Mouse (Mus musculus) intestine, embryonic 14.5 days (tissue): ENCODE data around the gene Slc9a5. TPM values are rescaled to one million over a fixed set of nuclear protein-coding genes. Genes with fewer than 3 reads are reported as not detected.
A peak's percentile ranks its signal among the peaks of the same experiment; 100 is the strongest.

Experiments used
- ATAC-seq: fragments of 200-750 bp; cut with Nextera tagmentation; replicated peaks from 2 replicates; pipeline ENCODE4 v1.8.0; 2017; ENCODE audit warnings: low read depth, moderate number of reproducible peaks, moderate TSS enrichment, moderate library complexity; ENCODE audit not compliant: low FRiP score, low TSS enrichment
- DNase-seq: peaks from one replicate; pipeline ENCODE4 v3.0.0-alpha.2; 2018; ENCODE audit warnings: low spot score
- H3K27ac ChIP-seq: fragments of 300-500 bp; sonication (generic); 2 replicates; pipeline ENCODE4 v1.5.1; 2014; ENCODE audit warnings: low read depth, mild to moderate bottlenecking, control low read depth
- H3K27me3 ChIP-seq: fragments of 300-500 bp; sonication (generic); replicated peaks from 2 replicates; pipeline ENCODE4 v1.6.1; 2014; ENCODE audit warnings: low read length, control low read depth; ENCODE audit not compliant: control insufficient read depth, insufficient read depth
- H3K36me3 ChIP-seq: fragments of 300-500 bp; sonication (generic); 2 replicates; pipeline ENCODE4 v1.6.1; 2014; ENCODE audit warnings: low read length, control low read depth; ENCODE audit not compliant: control insufficient read depth, insufficient read depth
- H3K4me1 ChIP-seq: fragments of 300-500 bp; sonication (generic); replicated peaks from 2 replicates; pipeline ENCODE4 v1.6.1; 2014; ENCODE audit warnings: low read length, control low read depth, mixed read lengths; ENCODE audit not compliant: control insufficient read depth, insufficient read depth
- H3K4me2 ChIP-seq: fragments of 300-500 bp; sonication (generic); 2 replicates; pipeline ENCODE4 v1.6.1; 2014; ENCODE audit warnings: low read length
- H3K4me3 ChIP-seq: fragments of 300-500 bp; sonication (generic); 2 replicates; pipeline ENCODE4 v1.5.1; 2014; ENCODE audit warnings: low read depth, low read length, control low read depth, mixed read lengths
- H3K9ac ChIP-seq: fragments of 300-500 bp; sonication (generic); 2 replicates; pipeline ENCODE4 v1.6.1; 2014; ENCODE audit warnings: mild to moderate bottlenecking, low read length
- H3K9me3 ChIP-seq: fragments of 300-500 bp; sonication (generic); 2 replicates; pipeline ENCODE4 v1.6.1; 2016; ENCODE audit warnings: low read length, control low read depth; ENCODE audit not compliant: control insufficient read depth
- WGBS: fragments of 180-500 bp; shearing (Covaris S2); extraction: QIAGEN DNeasy Blood & Tissue Kit; methylation state at CpG from one replicate; pipeline ENCODE4 v1.1.7; 2014; 5-methylcytosine and 5-hydroxymethylcytosine counted together
- polyA plus RNA-seq: library from polyadenylated mRNA; unstranded; fragments of >200 nt; fragmentation: Nextera tagmentation; extraction: Ambion mirVana; gene quantifications from 2 replicates; pipeline ENCODE4 v1.2.1, GENCODE M21; 2014

The Slc9a5 gene
- polyA plus RNA-seq, result 1.5 and 2.3 TPM in 2 replicates

- under 1% methylated on average over 34 of the region's 34 CpGs for WGBS
- H3K4me2 ChIP-seq, result peak within 1 kb of the TSS; percentile 77
- no peak for ATAC-seq
- peak; percentile 84 for DNase-seq
- 0 out of 2 replicates have a peak, but pooled peaks cover 4% of the 10 kb centered on the region for H3K27me3 ChIP-seq
- H3K9ac ChIP-seq, result peak within 1 kb of the TSS; percentile 61
- peaks cover 32% of the 10 kb centered on the region for H3K4me1 ChIP-seq
- no peaks in the 10 kb centered on the region for H3K36me3 ChIP-seq
- H3K9me3 ChIP-seq, result no peaks in the 10 kb centered on the region
- peak within 1 kb of the TSS; percentile 77 for H3K27ac ChIP-seq
- H3K4me3 ChIP-seq, result peak within 1 kb of the TSS; percentile 84
Observed at GRCm38 (mm10) chr8:105348450-105349095, at the start of gene Slc9a5. Gene Slc9a5, plus strand, starts transcription at chr8:105348843.

GRCm38 (mm10) chr8:105299962-105300361 is 48.7 kb upstream of the Slc9a5 start:
- 94% methylated on average over 8 of the region's 8 CpGs for WGBS

GRCm38 (mm10) chr8:105303396-105303795 is 45.2 kb upstream of the Slc9a5 start:
- Histone ChIP-seq H3K4me1 (peaks cover 22% of the 10 kb centered on the region), H3K27me3 (no peaks in the 10 kb centered on the region), H3K9me3 (no peaks in the 10 kb centered on the region), H3K4me3 (no peak overlapping the region), H3K9ac (no peak overlapping the region), H3K36me3 (peaks cover 67% of the 10 kb centered on the region), H3K27ac (no peak overlapping the region), H3K4me2 (no peak overlapping the region)
- ATAC-seq, result no peak
- WGBS, result 80% methylated on average over 8 of the region's 8 CpGs
- DNase-seq, result no peak

More at GRCm38 (mm10) chr8:105299962-105300361, 48.7 kb upstream of the Slc9a5 start:
- no peak overlapping the region for H3K4me3 ChIP-seq
- H3K4me1 ChIP-seq, result peaks cover 24% of the 10 kb centered on the region
- no peak overlapping the region for H3K27ac ChIP-seq
- H3K9me3 ChIP-seq, result no peaks in the 10 kb centered on the region
- H3K4me2 ChIP-seq, result no peak overlapping the region
- DNase-seq, result no peak
- no peak for ATAC-seq
- H3K9ac ChIP-seq, result no peak overlapping the region
- H3K27me3 ChIP-seq, result no peaks in the 10 kb centered on the region
- peaks cover 59% of the 10 kb centered on the region for H3K36me3 ChIP-seq

DNA sequence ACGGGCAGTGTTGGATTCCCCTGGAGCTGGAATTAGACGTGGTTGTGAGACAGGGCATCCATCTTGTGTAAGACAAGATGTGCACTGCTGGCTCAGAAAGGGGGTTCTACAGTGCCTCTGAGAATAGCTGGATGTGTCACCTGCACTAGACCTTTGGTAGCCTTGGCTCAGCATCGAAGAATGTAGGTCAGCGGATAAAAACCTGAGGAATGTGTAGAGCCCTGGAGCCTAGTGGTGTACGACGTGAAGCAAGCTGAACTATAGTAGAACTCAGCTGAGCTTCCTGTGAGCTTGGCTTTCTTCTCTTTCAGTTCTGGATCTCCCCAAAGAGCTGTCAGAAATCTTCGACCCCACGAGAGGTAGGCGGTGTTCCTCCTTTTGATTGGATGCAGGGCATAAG is 44.8 kb upstream of the Slc9a5 start:
- Histone ChIP-seq H3K9me3 (no peaks in the 10 kb centered on the region), H3K27ac (no peak overlapping the region), H3K4me3 (no peak overlapping the region), H3K4me1 (peaks cover 18% of the 10 kb centered on the region), H3K9ac (no peak overlapping the region), H3K36me3 (peaks cover 69% of the 10 kb centered on the region), H3K4me2 (no peak overlapping the region), H3K27me3 (no peaks in the 10 kb centered on the region)
- ATAC-seq, result no peak
- DNase-seq, result no peak
- 84% methylated on average over 9 of the region's 9 CpGs for WGBS

DNA sequence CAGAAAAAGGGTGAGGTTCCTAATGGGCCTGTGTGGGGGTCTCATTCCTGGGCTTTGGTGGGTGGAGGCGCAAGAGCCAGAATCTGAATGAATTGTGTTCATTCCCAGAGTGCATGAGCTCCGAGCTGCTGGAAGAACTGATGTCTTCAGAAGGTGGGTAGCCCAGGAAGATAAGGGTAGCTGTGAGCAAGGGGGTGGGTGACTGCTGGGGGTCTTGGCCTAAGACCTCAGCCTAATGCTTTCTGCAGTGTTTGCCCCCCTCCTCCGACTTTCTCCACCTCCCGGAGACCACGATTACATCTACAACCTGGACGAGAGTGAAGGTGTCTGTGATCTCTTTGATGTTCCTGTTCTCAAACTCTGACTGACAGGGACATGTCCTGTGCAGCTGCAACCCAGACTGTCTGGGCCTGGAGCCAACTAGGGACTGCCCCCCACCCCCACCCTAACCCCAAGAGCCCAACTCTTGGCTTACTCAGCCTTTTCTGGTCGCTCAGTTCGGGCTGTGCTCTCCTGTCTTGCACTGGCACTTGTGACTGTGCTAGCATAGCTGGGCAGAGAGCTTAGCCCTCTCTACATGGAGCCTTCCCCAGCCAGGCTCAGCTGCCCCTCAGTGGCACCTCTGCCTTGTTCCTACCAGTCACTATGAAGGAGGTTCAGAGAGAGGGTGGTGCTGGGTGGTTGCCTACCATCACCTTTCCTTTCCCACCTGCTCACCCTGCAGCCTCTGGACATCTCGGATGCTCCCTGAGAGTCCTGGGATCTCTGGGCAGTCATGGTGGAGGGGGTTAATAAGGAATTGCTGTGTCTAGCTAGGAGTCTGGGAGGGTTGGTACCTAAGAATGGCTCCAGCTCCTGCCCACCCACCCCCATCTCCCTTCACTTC is 44.1 kb upstream of the Slc9a5 start:
- no peak for DNase-seq
- H3K27ac ChIP-seq, result peak overlapping the region; percentile 77; the same call in 1 of the 2 replicates
- peaks cover 65% of the 10 kb centered on the region for H3K36me3 ChIP-seq
- H3K4me1 ChIP-seq, result peaks cover 15% of the 10 kb centered on the region
- H3K9ac ChIP-seq, result no peak overlapping the region
- WGBS, result 62% methylated on average over 9 of the region's 9 CpGs
- no peaks in the 10 kb centered on the region for H3K27me3 ChIP-seq
- H3K4me3 ChIP-seq, result no peak overlapping the region
- H3K4me2 ChIP-seq, result no peak overlapping the region
- no peaks in the 10 kb centered on the region for H3K9me3 ChIP-seq
- no peak; the same call in 1 of the 2 replicates for ATAC-seq

GRCm38 (mm10) chr8:105305211-105306145 is 43.2 kb upstream of the Slc9a5 start, which contains the start of gene Elmo3:
Gene Elmo3, plus strand, starts transcription at chr8:105305601.
- ATAC-seq (peak; percentile 90), DNase-seq (peak; percentile 88)
- Histone ChIP-seq H3K27me3 (no peaks in the 10 kb centered on the region), H3K4me2 (peak within 1 kb of the TSS; percentile 63), H3K27ac (peak within 1 kb of the TSS; percentile 77), H3K9ac (peak within 1 kb of the TSS; percentile 53), H3K9me3 (no peaks in the 10 kb centered on the region), H3K4me3 (peak within 1 kb of the TSS; percentile 40), H3K4me1 (peaks cover 15% of the 10 kb centered on the region), H3K36me3 (peaks cover 56% of the 10 kb centered on the region)
- WGBS, result 5% methylated on average over 30 of the region's 30 CpGs

DNA sequence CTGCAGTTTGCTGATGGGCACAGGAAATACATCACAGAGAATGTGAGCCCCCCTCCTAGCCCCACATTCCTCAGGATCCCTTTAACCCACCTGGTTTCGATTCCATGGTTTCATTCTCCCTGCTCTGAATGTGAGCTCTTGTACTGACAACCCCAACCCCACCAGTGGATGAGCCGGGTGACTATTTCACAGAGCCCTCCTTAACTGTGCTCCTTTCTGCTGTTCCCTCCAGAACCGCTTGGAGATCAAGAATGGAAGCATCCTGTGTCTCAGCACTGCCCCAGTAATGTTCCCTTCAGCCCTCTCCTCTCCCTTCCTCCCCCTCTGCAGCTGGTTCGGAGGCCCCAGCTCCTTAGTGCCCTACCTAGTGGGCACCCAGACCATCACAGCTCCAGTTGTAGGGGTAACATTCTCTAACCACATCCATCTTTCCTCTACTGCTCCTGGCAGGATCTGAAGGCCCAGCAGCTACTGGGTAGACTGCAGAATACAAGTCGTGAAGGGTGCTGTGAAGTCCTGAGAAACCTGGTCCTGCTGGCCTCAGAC is 42.4 kb upstream of the Slc9a5 start:
- no peaks in the 10 kb centered on the region for H3K27me3 ChIP-seq
- peak overlapping the region; percentile 40 for H3K4me3 ChIP-seq
- H3K27ac ChIP-seq, result 0 out of 2 replicates have a peak overlapping the region, but pooled peaks have one; percentile 18
- no peaks in the 10 kb centered on the region for H3K9me3 ChIP-seq
- peaks cover 49% of the 10 kb centered on the region for H3K36me3 ChIP-seq
- peak overlapping the region; percentile 53; the same call in 1 of the 2 replicates for H3K9ac ChIP-seq
- peak overlapping the region; percentile 63 for H3K4me2 ChIP-seq
- ATAC-seq, result peak; percentile 16; the same call in 1 of the 2 replicates
- 26% methylated on average over 5 of the region's 5 CpGs for WGBS
- peaks cover 15% of the 10 kb centered on the region for H3K4me1 ChIP-seq
- DNase-seq, result no peak
